Mouse (Mus musculus): Measurements from ENCODE around the gene Faap20.

The Faap20 gene

DNA sequence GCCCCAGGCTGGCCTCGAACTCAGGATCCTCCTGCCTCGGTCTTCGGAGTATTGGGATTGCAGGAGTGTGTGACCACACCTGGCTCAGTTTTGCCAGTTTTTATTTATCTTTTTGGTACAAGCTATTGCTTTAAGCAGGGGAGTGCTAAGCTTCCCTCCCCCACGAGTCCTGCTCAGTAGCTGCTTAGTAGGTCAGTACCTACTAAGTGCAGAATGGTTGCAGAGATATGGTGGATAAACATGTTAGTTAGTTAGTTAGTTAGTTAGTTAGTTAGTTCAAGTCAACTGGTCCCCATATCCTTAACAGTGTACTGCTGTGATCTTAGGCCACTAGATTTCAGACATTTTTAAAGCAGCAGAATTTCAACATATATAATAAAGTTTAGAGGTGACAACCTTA, 36.5 kb downstream of the Faap20 start:
- no peak for DNase-seq (ENCODE audit: low spot score)

- DNase-seq (ENCODE audit: low spot score) = no peak
Measured at GRCm38 (mm10) chr4:155287713-155288112, 38.1 kb downstream of the Faap20 start.

- no peak for DNase-seq (ENCODE audit: low spot score)
Measured at GRCm38 (mm10) chr4:155288586-155288985, 39.0 kb downstream of the Faap20 start.

DNA sequence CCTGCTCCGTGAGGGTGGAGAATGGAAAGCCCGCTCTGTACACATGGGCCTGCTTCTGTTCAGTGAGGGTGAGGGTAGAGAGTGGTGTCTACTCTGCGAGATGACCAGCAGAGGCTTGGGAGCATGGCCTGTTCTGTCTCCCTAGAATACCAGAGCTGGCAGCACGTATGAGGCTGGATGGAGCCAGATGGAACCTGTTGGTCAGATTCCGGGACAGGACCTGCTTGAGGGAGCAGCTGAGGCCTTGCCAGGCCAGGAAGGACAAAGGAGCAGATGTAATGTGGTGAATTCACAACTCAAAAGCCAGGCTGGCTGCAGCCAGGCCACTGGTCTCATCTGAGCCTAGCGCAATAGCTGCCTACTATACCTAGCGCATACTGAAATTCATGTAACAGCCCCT, 40.4 kb downstream of the Faap20 start:
- no peak for DNase-seq (ENCODE audit: low spot score)

DNA sequence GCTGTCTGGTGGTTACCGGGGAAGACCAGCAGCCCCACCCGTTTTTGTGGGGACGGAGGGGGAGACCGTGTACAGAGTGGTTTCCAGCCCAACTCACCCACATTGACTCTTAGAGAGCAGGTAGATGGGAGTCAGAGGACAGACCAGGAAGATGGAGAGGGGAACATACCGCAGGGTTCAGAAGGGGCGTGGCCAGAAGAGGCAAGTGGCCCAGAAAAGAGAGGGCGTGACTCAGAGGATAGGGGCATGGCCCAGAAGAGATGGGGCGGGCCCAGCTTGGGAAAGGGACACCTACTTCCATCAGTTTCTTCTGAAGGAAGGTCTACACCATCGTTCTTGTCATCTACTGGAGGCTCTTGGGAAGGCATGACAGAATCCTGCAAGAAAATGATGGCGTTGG, 43.3 kb downstream of the Faap20 start:
- no peak for DNase-seq (ENCODE audit: low spot score)

DNA sequence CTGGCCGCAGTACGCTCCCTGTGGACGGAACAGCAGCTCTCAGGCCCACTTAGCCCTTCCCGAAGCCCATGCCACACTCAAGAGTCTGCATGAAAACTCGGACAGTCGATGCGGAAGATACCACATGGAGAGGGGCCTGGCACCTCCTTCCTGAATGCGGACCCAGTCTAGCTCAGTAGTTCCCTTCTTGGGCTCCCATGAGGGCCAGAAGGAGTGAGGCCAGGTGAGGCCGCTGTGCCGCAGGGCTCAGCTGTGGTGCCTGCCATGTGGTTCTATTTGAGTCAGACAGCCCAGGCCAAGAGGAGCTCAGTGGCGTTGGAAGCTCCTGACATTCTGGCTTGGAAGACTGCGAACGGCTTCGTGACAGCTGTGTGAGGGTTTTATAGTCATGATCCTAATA, 44.8 kb downstream of the Faap20 start:
- no peak for DNase-seq (ENCODE audit: low spot score)

- peak; percentile 57 for DNase-seq (ENCODE audit: low spot score)
Measured at GRCm38 (mm10) chr4:155295026-155295590, 45.5 kb downstream of the Faap20 start.

DNA sequence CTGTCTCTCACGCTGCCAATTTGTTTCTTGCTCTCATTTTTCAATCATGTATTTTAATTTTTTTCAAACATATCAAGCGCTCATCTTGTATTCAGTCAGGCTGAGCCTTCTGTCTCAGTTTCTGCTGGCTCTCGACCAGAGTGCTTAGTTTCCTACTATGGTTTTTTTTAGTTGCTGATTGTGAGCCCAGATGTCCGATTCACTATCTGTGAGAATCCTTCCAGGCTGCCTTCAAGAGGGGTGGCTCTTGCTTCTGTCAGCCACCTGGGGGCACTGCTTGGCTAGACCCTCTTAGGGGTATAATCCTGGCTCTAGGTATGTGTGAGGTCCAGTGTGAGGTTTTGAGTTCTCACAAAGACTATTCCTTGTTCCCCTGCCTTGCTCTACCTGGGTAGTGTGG, 46.4 kb downstream of the Faap20 start:
- DNase-seq (ENCODE audit: low spot score) = no peak

DNA sequence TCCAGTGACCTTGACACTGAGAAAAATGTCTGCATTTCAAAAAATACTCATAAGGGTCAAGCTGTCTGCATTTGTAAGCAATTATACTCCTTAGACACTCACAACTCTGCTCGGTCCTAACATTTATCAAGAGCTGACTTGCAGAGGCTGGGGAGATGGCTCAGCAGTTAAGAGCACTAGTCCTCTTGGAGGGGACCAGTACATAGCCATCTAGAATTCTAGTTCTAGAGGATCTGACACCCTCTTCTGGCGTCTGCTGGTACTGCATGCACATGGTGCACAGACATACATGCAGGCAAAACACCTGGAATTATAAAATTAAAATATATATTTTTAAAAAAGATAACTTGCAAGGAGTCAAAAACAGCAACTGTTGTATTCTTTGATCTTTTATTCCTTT, 47.5 kb downstream of the Faap20 start:
- DNase-seq (ENCODE audit: low spot score) = peak; percentile 80

- no peak for DNase-seq (ENCODE audit: low spot score)
Measured at GRCm38 (mm10) chr4:155298826-155299225, 49.2 kb downstream of the Faap20 start.

DNA sequence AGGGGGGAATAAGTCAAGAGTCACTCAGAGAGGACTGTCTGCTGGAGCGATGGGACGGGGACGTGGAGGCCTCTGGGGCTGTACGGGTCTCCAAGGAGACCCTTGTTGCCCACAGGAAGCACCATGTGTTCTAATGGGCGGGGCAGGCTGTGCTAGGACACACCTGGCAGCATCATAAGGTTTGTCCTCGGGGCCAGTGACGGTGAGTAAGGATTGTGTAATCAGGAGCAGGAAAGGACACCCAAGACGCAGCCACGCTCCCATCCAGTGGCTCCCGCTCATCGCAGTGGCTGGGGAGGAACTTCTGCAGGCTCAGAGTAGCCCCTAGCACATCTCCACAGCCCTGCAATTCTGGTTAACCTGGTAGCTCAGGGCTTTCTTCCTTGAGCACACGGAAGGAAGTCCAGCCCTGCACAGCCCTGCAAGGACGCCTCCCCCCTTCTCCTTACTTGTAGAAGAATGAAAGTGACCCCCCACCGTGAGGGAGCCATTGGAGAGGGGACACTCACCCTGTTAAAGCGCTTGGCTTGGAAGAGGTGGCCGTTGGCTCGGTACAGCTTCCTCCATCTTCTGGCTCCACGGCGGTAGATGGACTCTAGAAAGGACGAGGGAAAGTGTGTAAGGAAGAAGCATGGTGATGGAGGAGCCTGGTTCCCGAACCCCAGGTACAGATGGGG, 51.0 kb downstream of the Faap20 start:
- no peak for DNase-seq (ENCODE audit: low spot score)

DNA sequence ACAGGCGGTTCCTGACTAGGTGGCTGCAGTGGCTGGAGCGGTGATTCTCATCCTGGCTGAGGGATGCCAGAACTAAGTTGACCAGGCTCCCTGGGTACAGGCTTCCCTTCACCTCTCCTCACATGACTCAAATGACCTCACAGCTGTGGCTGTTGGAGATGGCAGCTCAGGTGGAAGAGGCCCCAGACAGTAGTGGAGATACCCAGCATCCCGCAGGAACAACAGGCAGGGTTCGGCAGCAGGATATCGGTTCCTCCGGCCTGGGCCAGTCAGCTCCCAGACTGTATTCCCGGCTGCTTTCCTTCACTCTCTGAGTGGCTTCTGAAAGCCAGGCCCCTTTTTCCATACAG, 51.5 kb downstream of the Faap20 start:
- no peak for DNase-seq (ENCODE audit: low spot score)

DNA sequence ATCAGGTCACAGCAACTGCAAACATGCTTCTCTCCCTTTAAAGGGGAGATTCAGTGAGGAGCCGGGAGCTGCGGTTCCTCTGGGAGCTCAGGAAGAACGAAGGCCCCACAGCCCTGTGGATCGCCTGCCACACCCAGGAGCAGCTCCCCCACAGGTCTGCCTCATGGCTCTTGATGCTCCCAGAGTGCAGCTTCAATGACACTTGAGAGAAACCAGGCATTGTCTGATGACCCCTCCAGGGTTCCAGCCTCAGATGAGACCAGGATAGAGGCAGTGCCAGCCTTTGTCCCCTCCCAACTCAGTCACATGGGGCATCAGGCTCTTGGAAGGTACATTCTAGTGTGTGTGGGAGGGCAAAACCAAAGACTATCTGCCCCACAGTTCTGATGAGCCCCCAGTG, 52.4 kb downstream of the Faap20 start:
- no peak for DNase-seq (ENCODE audit: low spot score)

- no peak for DNase-seq (ENCODE audit: low spot score)
Measured at GRCm38 (mm10) chr4:155304508-155305096, 55.0 kb downstream of the Faap20 start.

- no peak for DNase-seq (ENCODE audit: low spot score)
Measured at GRCm38 (mm10) chr4:155305531-155306031, 56.0 kb downstream of the Faap20 start.

All from testis, postnatal 10 days (tissue).